Mouse (Mus musculus) brain, embryonic 14.5 days (tissue): Measurements from ENCODE around the gene Col4a3.

Experiments
- CTCF ChIP-seq: fragments of 200-500 bp; IDR thresholded peaks from 2 replicates; pipeline ENCODE4 v1.5.1; 2012; ENCODE audit warnings: inconsistent platforms, mild to moderate bottlenecking, moderate library complexity, borderline replicate concordance; ENCODE audit not compliant: insufficient read depth, insufficient read length; ENCODE audit errors: extremely low read depth
- POLR2A ChIP-seq: fragments of 200-500 bp; IDR thresholded peaks from 2 replicates; pipeline ENCODE4 v1.6.1; 2012; ENCODE audit warnings: mild to moderate bottlenecking, inconsistent platforms, borderline replicate concordance; ENCODE audit not compliant: poor library complexity, insufficient read depth, insufficient read length, severe bottlenecking; ENCODE audit errors: extremely low read depth

GRCm38 (mm10) chr1:82647989-82648388 is 61.3 kb downstream of the Col4a3 start:
- TF ChIP-seq CTCF (no peak), POLR2A (no peak)
